Mouse (Mus musculus): Measurements from ENCODE around the gene Phactr2. TPM values are rescaled to one million over a fixed set of nuclear protein-coding genes. Genes with fewer than 3 reads are reported as not detected.

The Phactr2 gene
- polyA plus RNA-seq, 1 experiment, result 6.6 TPM

DNA sequence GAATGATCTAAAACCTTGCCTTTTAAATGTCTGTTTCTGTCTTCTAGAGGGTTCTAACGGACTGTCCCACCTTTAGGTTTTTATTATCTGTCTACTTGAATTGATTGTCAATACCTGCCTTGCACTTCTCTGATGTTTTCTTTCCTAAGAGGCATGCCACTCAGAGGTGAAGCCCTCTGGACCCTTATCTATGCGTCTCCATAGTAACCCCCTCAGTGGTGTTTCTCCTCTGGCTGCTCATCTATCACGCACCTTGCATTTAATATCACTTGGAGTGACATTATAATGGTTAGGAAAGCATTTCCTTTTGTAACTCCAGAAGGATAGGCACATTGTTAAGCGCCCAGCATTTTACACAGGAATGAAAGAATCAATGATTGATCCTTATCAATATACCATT, 137.2 kb downstream of the Phactr2 start:
- Histone ChIP-seq H3K9ac (ENCODE audit: low read depth, poor library complexity, severe bottlenecking) (no peak overlapping the region), H3K9me3 (replicated peaks; ENCODE audit: control insufficient read depth, insufficient read depth, low read length, poor library complexity, severe bottlenecking) (no peaks in the 10 kb centered on the region)
- TF ChIP-seq POLR2A (IDR thresholded peaks at IDR 0.05; ENCODE audit: insufficient read depth, low read length) (no peak), CTCF (IDR thresholded peaks at IDR 0.05; ENCODE audit: low read depth, low read length) (no peak), EP300 (IDR thresholded peaks at IDR 0.05; ENCODE audit: insufficient read depth, low read depth, low read length) (no peak)

DNA sequence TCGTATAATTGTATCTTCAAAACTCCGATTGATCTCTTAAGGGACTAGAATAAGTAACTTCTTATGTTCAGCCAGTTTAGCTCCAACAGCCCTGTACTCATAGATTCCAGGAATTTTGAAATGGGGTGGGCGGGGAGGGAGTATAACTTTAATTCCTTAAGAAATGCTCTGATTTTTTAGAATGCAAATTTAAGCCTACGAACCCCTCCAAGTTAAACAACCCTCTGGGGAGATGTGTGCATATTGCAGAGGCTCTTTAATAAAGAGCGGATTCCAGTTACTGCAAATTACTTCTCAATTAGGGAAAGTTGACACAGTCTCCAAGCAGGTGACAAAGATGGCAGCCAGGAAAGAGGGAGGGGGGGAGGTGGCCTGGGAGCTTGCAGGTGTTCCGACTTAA, 138.4 kb downstream of the Phactr2 start:
- Histone ChIP-seq H3K36me3 (ENCODE audit: control insufficient read depth, insufficient read depth, low read length, poor library complexity, severe bottlenecking) (no peaks in the 10 kb centered on the region), H3K27me3 (ENCODE audit: control insufficient read depth, insufficient read depth, low read length, poor library complexity, severe bottlenecking) (no peaks in the 10 kb centered on the region), H3K4me3 (ENCODE audit: low read depth, low read length) (no peak overlapping the region), H3K27ac (ENCODE audit: insufficient read depth, low read length) (no peak overlapping the region), H3K9ac (ENCODE audit: low read depth, poor library complexity, severe bottlenecking) (no peak overlapping the region), H3K9me3 (replicated peaks; ENCODE audit: control insufficient read depth, insufficient read depth, low read length, poor library complexity, severe bottlenecking) (no peaks in the 10 kb centered on the region), H3K4me1 (ENCODE audit: control insufficient read depth, insufficient read depth, low read length) (no peaks in the 10 kb centered on the region)
- TF ChIP-seq EP300 (IDR thresholded peaks at IDR 0.05; ENCODE audit: insufficient read depth, low read depth, low read length) (no peak), POLR2A (IDR thresholded peaks at IDR 0.05; ENCODE audit: insufficient read depth, low read length) (no peak), CTCF (IDR thresholded peaks at IDR 0.05; ENCODE audit: low read depth, low read length) (no peak)

More for the DNA sequence above, 137.2 kb downstream of the Phactr2 start:
- H3K4me3 ChIP-seq (ENCODE audit: low read depth, low read length), result no peak overlapping the region
- no peaks in the 10 kb centered on the region for H3K4me1 ChIP-seq (ENCODE audit: control insufficient read depth, insufficient read depth, low read length)
- H3K27ac ChIP-seq (ENCODE audit: insufficient read depth, low read length), result no peak overlapping the region
- H3K36me3 ChIP-seq (ENCODE audit: control insufficient read depth, insufficient read depth, low read length, poor library complexity, severe bottlenecking), result no peaks in the 10 kb centered on the region
- no peaks in the 10 kb centered on the region for H3K27me3 ChIP-seq (ENCODE audit: control insufficient read depth, insufficient read depth, low read length, poor library complexity, severe bottlenecking)

DNA sequence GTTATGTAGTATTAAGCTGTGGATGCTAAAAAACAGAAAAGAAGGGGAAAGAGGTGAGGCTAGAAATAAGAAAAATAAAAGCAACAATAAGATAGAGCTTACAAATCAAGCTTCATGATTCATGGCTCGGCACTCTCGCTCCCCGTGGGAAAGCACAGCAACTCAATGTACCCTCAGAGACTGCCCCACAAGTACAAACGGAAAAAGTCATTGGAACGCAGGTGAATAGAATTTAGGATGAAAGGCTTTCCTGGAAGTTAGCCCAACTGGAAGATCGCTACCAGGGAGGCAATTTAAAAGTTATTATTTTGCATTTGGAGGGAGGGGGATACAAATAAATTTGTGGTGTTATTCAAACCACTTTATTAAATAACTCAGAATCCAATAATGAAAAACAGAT, 138.9 kb downstream of the Phactr2 start:
- no peaks in the 10 kb centered on the region for H3K27me3 ChIP-seq (ENCODE audit: control insufficient read depth, insufficient read depth, low read length, poor library complexity, severe bottlenecking)
- no peaks in the 10 kb centered on the region for H3K4me1 ChIP-seq (ENCODE audit: control insufficient read depth, insufficient read depth, low read length)
- no peak overlapping the region for H3K9ac ChIP-seq (ENCODE audit: low read depth, poor library complexity, severe bottlenecking)
- no peaks in the 10 kb centered on the region for H3K9me3 ChIP-seq (replicated peaks; ENCODE audit: control insufficient read depth, insufficient read depth, low read length, poor library complexity, severe bottlenecking)
- H3K36me3 ChIP-seq (ENCODE audit: control insufficient read depth, insufficient read depth, low read length, poor library complexity, severe bottlenecking), result no peaks in the 10 kb centered on the region
- TF ChIP-seq CTCF (IDR thresholded peaks at IDR 0.05; ENCODE audit: low read depth, low read length), result no peak
- no peak for TF ChIP-seq POLR2A (IDR thresholded peaks at IDR 0.05; ENCODE audit: insufficient read depth, low read length)
- TF ChIP-seq EP300 (IDR thresholded peaks at IDR 0.05; ENCODE audit: insufficient read depth, low read depth, low read length), result no peak
- H3K27ac ChIP-seq (ENCODE audit: insufficient read depth, low read length), result no peak overlapping the region
- no peak overlapping the region for H3K4me3 ChIP-seq (ENCODE audit: low read depth, low read length)

DNA sequence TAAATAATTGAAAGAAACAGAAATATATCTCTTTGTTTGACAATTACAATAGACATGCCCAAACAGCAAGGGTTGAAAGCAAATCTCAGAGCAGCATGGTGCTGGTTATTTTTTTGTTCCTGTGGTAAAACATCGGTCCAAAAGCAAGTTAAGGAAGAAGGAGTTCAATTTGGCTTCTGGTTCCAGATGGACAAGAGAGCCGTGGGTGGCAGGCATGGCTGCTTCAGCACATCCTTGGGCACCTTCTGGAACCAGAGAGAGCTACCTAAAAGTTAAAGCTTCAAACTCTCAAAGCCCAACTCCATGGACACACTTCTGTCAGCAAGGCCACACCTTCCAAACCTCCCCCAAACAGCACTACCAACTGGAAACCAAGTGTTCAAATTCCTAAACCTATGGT, 140.4 kb downstream of the Phactr2 start:
- Histone ChIP-seq H3K9ac (ENCODE audit: low read depth, poor library complexity, severe bottlenecking) (no peak overlapping the region), H3K4me1 (ENCODE audit: control insufficient read depth, insufficient read depth, low read length) (no peaks in the 10 kb centered on the region), H3K4me3 (ENCODE audit: low read depth, low read length) (no peak overlapping the region), H3K27ac (ENCODE audit: insufficient read depth, low read length) (no peak overlapping the region), H3K36me3 (ENCODE audit: control insufficient read depth, insufficient read depth, low read length, poor library complexity, severe bottlenecking) (no peaks in the 10 kb centered on the region), H3K27me3 (ENCODE audit: control insufficient read depth, insufficient read depth, low read length, poor library complexity, severe bottlenecking) (no peaks in the 10 kb centered on the region), H3K9me3 (replicated peaks; ENCODE audit: control insufficient read depth, insufficient read depth, low read length, poor library complexity, severe bottlenecking) (no peaks in the 10 kb centered on the region)
- TF ChIP-seq CTCF (IDR thresholded peaks at IDR 0.05; ENCODE audit: low read depth, low read length) (no peak), EP300 (IDR thresholded peaks at IDR 0.05; ENCODE audit: insufficient read depth, low read depth, low read length) (no peak), POLR2A (IDR thresholded peaks at IDR 0.05; ENCODE audit: insufficient read depth, low read length) (no peak)

DNA sequence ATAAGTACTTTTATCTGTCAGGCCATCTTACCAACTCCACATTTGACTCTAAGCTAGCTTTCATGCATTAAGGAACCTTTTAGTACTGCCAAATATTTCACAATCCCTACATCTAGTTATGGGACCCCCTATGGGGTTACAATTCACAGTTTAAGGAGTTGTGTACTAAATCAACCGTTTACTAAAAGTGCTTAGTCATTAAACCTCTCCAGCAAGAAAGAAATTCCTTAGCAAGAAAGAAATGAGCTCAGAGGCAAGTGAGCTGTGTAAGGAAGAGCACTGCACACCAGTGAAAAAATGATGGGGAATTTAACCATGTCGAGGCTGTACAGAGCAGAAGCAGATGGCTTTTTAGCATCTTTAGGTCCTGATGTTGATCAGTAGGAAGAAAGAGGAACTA, 141.2 kb downstream of the Phactr2 start:
- Histone ChIP-seq H3K27me3 (ENCODE audit: control insufficient read depth, insufficient read depth, low read length, poor library complexity, severe bottlenecking) (no peaks in the 10 kb centered on the region), H3K9ac (ENCODE audit: low read depth, poor library complexity, severe bottlenecking) (no peak overlapping the region), H3K9me3 (replicated peaks; ENCODE audit: control insufficient read depth, insufficient read depth, low read length, poor library complexity, severe bottlenecking) (no peaks in the 10 kb centered on the region), H3K4me1 (ENCODE audit: control insufficient read depth, insufficient read depth, low read length) (no peaks in the 10 kb centered on the region), H3K4me3 (ENCODE audit: low read depth, low read length) (no peak overlapping the region), H3K36me3 (ENCODE audit: control insufficient read depth, insufficient read depth, low read length, poor library complexity, severe bottlenecking) (no peaks in the 10 kb centered on the region), H3K27ac (ENCODE audit: insufficient read depth, low read length) (no peak overlapping the region)
- TF ChIP-seq EP300 (IDR thresholded peaks at IDR 0.05; ENCODE audit: insufficient read depth, low read depth, low read length) (no peak), CTCF (IDR thresholded peaks at IDR 0.05; ENCODE audit: low read depth, low read length) (no peak), POLR2A (IDR thresholded peaks at IDR 0.05; ENCODE audit: insufficient read depth, low read length) (no peak)

DNA sequence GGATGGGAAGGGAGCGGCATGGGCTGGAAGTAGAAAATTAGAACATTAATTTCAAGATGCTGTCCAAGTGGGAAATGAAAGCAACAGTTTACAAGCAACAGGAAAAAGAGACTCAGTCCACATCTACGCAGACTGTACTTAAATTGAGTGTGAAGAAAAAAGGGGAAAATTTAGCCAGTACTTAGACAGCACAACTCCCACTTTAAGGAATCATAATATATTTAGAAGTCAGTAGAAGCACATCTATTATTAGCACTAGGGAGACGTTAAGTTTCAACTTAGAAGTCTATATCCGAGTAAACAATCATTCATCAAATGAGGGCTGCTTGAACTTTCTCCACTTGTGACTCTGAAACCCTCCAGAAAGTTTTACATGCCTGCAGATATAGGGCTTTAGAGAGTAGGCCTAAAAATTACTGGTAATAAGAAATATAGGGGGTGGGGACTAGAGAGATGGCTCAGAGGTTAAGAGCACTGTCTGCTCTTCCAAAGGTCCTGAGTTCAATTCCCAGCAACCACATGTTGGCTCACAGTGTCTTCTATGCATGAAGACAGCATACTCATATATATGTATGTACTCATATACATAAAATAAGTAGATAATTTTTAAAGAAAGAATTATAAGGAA, 142.7 kb downstream of the Phactr2 start:
- TF ChIP-seq POLR2A (IDR thresholded peaks at IDR 0.05; ENCODE audit: insufficient read depth, low read length), result no peak
- TF ChIP-seq CTCF (IDR thresholded peaks at IDR 0.05; ENCODE audit: low read depth, low read length), result no peak
- TF ChIP-seq EP300 (IDR thresholded peaks at IDR 0.05; ENCODE audit: insufficient read depth, low read depth, low read length), result no peak

More for the DNA sequence above, 142.7 kb downstream of the Phactr2 start:
- Histone ChIP-seq H3K9me3 (replicated peaks; ENCODE audit: control insufficient read depth, insufficient read depth, low read length, poor library complexity, severe bottlenecking) (no peaks in the 10 kb centered on the region), H3K4me1 (ENCODE audit: control insufficient read depth, insufficient read depth, low read length) (no peaks in the 10 kb centered on the region), H3K27ac (ENCODE audit: insufficient read depth, low read length) (no peak overlapping the region), H3K27me3 (ENCODE audit: control insufficient read depth, insufficient read depth, low read length, poor library complexity, severe bottlenecking) (no peaks in the 10 kb centered on the region), H3K9ac (ENCODE audit: low read depth, poor library complexity, severe bottlenecking) (no peak overlapping the region), H3K4me3 (ENCODE audit: low read depth, low read length) (no peak overlapping the region), H3K36me3 (ENCODE audit: control insufficient read depth, insufficient read depth, low read length, poor library complexity, severe bottlenecking) (no peaks in the 10 kb centered on the region)

All from ES-Bruce4 (cell line).